Mouse (Mus musculus): Measurements from ENCODE around the gene Cnih4. TPM values are rescaled to one million over a fixed set of nuclear protein-coding genes. Genes with fewer than 3 reads are reported as not detected.

Gene Cnih4
- polyA plus RNA-seq, 1 experiment from 2014 or later, result 89.9 TPM

DNA sequence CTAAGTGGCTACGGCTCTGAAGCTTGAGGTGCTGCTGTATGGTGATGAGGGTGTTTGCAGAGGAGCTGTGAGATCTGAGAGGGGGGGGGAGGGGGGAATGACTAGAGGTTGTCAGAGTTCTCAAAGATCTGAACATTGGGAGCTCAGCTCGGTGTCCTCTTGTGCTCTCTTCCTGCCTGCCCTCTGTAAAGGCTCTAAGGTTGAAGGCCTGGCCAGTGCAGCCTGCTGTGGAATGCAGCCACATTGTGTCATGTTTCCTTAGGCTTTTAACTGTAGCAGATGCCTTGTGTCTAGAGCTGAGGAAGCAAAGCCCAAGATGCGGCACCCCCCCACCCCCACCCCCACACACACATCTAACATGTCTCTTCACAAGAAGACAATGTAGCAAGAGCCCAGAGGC is 23.9 kb downstream of the Cnih4 start:
- 86% methylated on average over 3 of the region's 3 CpGs for WGBS
- peaks cover 13% of the 10 kb centered on the region for H3K36me3 ChIP-seq (ENCODE audit: control insufficient read depth, insufficient read depth, low read length)
- H3K4me3 ChIP-seq (ENCODE audit: low read depth, low read length), result no peak overlapping the region

DNA sequence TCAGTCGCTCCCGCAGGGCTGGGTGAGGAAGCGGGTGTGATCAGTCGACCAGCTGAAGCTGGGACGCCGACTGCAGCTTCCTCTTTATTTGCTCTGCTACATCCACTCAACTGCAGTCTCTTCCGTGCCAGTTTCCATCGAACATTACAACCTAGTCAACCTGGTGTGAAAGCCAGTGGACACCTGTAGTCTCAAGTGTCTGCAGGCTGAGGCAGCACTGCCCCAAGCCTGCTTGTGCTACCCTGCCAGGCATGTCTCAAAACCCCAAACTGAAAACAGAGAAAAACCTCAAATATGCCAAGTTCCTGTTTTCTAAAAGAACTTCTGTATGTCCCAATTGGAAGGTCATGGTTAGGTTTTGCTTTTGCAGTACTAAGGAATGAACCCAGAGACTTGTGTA is 25.7 kb downstream of the Cnih4 start:
- H3K27ac ChIP-seq (ENCODE audit: low read depth, low read length), result no peak overlapping the region
- ATAC-seq (replicated peaks; ENCODE audit: low FRiP score), result no peak
- H3K9me3 ChIP-seq (ENCODE audit: control insufficient read depth, low read length), result no peaks in the 10 kb centered on the region
- peaks cover 4% of the 10 kb centered on the region; the same call in 1 of the 2 replicates for H3K36me3 ChIP-seq (ENCODE audit: control insufficient read depth, insufficient read depth, low read length)
- H3K27me3 ChIP-seq (ENCODE audit: control insufficient read depth, insufficient read depth, low read length), result no peaks in the 10 kb centered on the region
- no peak overlapping the region for H3K4me3 ChIP-seq (ENCODE audit: low read depth, low read length)
- no peak for DNase-seq (ENCODE audit: low spot score)
- H3K4me2 ChIP-seq (ENCODE audit: low read depth, low read length, severe bottlenecking), result no peak overlapping the region
- H3K4me1 ChIP-seq (replicated peaks; ENCODE audit: control insufficient read depth, insufficient read depth, low read length), result no peaks in the 10 kb centered on the region
- 94% methylated on average over 8 of the region's 8 CpGs for WGBS
- no peak overlapping the region for H3K9ac ChIP-seq (ENCODE audit: low read length)

More for the DNA sequence above, 23.9 kb downstream of the Cnih4 start:
- Histone ChIP-seq H3K4me2 (ENCODE audit: low read depth, low read length, severe bottlenecking) (no peak overlapping the region), H3K27ac (ENCODE audit: low read depth, low read length) (no peak overlapping the region), H3K9me3 (ENCODE audit: control insufficient read depth, low read length) (no peaks in the 10 kb centered on the region), H3K4me1 (replicated peaks; ENCODE audit: control insufficient read depth, insufficient read depth, low read length) (no peaks in the 10 kb centered on the region), H3K9ac (ENCODE audit: low read length) (no peak overlapping the region), H3K27me3 (ENCODE audit: control insufficient read depth, insufficient read depth, low read length) (no peaks in the 10 kb centered on the region)
- no peak for DNase-seq (ENCODE audit: low spot score)
- ATAC-seq (replicated peaks; ENCODE audit: low FRiP score), result no peak

DNA sequence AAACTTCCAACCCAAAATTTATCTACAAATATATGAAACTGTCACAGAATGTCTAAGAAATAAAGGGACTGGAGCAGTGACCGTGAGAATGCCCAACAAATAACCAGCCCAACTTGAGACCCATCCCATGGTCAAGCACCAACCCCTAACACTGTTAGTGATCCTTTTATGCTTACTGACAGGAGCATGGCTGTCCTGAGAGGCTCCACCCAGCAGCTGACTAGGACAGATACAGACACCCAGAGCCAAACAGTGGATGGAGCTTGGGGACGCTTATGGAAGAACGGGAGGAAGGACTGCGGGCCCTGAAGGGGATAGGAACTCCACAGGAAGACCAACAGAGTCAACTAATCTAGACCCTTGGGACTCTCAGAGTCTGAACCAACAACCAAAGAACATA is 44.4 kb downstream of the Cnih4 start:
- H3K9me3 ChIP-seq (ENCODE audit: control insufficient read depth, low read length), result no peaks in the 10 kb centered on the region
- ATAC-seq (replicated peaks; ENCODE audit: low FRiP score) (no peak), DNase-seq (ENCODE audit: low spot score) (no peak)
- H3K4me3 ChIP-seq (ENCODE audit: low read depth, low read length), result no peak overlapping the region
- H3K4me1 ChIP-seq (replicated peaks; ENCODE audit: control insufficient read depth, insufficient read depth, low read length), result no peaks in the 10 kb centered on the region
- WGBS, result 93% methylated on average over 4 of the region's 4 CpGs
- H3K36me3 ChIP-seq (ENCODE audit: control insufficient read depth, insufficient read depth, low read length), result peaks cover 15% of the 10 kb centered on the region
- no peak overlapping the region for H3K4me2 ChIP-seq (ENCODE audit: low read depth, low read length, severe bottlenecking)
- H3K27ac ChIP-seq (ENCODE audit: low read depth, low read length), result no peak overlapping the region
- H3K9ac ChIP-seq (ENCODE audit: low read length), result no peak overlapping the region
- no peaks in the 10 kb centered on the region for H3K27me3 ChIP-seq (ENCODE audit: control insufficient read depth, insufficient read depth, low read length)

DNA sequence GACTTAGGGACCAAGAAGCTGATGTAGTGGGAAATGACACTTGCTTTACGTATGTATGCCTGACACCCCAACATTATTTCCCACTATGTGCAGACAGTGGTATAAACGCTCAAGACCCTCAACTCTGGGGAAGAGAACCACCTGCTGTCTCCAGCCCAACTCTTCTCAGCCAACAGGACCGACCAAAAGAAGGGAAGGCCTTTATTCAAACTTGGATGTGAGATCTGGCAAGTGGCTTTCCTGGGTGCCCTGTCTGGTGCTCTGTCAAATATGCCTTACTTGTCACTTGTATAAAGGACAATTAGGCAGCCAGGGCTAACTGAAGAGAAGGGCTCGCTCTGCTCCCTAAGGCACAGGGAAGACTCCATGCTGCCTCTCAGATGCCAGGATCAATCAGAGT is 55.0 kb downstream of the Cnih4 start:
- Histone ChIP-seq H3K9ac (ENCODE audit: low read length) (no peak overlapping the region), H3K9me3 (ENCODE audit: control insufficient read depth, low read length) (no peaks in the 10 kb centered on the region), H3K4me3 (ENCODE audit: low read depth, low read length) (no peak overlapping the region), H3K4me2 (ENCODE audit: low read depth, low read length, severe bottlenecking) (no peak overlapping the region), H3K27me3 (ENCODE audit: control insufficient read depth, insufficient read depth, low read length) (no peaks in the 10 kb centered on the region), H3K36me3 (ENCODE audit: control insufficient read depth, insufficient read depth, low read length) (peaks cover 17% of the 10 kb centered on the region; the same call in 1 of the 2 replicates), H3K27ac (ENCODE audit: low read depth, low read length) (no peak overlapping the region), H3K4me1 (replicated peaks; ENCODE audit: control insufficient read depth, insufficient read depth, low read length) (no peaks in the 10 kb centered on the region)
- no peak for ATAC-seq (replicated peaks; ENCODE audit: low FRiP score)
- no peak for DNase-seq (ENCODE audit: low spot score)
- WGBS, result 92% methylated on average over 4 of the region's 4 CpGs

DNA sequence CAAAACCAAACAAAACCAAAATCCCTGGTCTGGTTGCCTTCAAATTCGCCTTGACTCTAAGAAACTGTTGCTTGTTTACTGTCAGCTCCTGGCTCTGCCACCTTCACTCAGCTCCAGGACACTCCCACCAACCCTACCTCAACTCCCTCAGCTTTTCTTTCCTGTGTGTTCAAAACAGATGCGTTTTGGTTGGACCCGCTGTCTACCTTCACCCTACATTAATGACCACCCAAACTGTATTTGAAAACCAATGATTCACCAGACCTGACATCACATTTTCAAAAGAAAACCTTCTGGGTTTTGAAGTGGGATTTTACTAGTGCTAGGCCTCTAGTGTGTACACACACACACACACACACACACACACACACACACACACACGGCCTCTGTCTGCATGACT is 65.7 kb downstream of the Cnih4 start:
- Histone ChIP-seq H3K27ac (ENCODE audit: low read depth, low read length) (no peak overlapping the region), H3K4me3 (ENCODE audit: low read depth, low read length) (peak overlapping the region; percentile 100), H3K4me2 (ENCODE audit: low read depth, low read length, severe bottlenecking) (peak overlapping the region; percentile 97), H3K9me3 (ENCODE audit: control insufficient read depth, low read length) (no peaks in the 10 kb centered on the region), H3K36me3 (ENCODE audit: control insufficient read depth, insufficient read depth, low read length) (no peaks in the 10 kb centered on the region), H3K27me3 (ENCODE audit: control insufficient read depth, insufficient read depth, low read length) (no peaks in the 10 kb centered on the region), H3K9ac (ENCODE audit: low read length) (peak overlapping the region; percentile 94), H3K4me1 (replicated peaks; ENCODE audit: control insufficient read depth, insufficient read depth, low read length) (peaks cover 5% of the 10 kb centered on the region; the same call in 1 of the 2 replicates)
- DNase-seq (ENCODE audit: low spot score) (no peak), ATAC-seq (replicated peaks; ENCODE audit: low FRiP score) (no peak)
- 21% methylated on average over 4 of the region's 4 CpGs for WGBS

- Histone ChIP-seq H3K4me3 (ENCODE audit: low read depth, low read length) (peak overlapping the region; percentile 100), H3K9ac (ENCODE audit: low read length) (peak overlapping the region; percentile 94), H3K27me3 (ENCODE audit: control insufficient read depth, insufficient read depth, low read length) (no peaks in the 10 kb centered on the region), H3K36me3 (ENCODE audit: control insufficient read depth, insufficient read depth, low read length) (no peaks in the 10 kb centered on the region), H3K4me1 (replicated peaks; ENCODE audit: control insufficient read depth, insufficient read depth, low read length) (peaks cover 5% of the 10 kb centered on the region; the same call in 1 of the 2 replicates), H3K27ac (ENCODE audit: low read depth, low read length) (peak overlapping the region; percentile 83), H3K4me2 (ENCODE audit: low read depth, low read length, severe bottlenecking) (peak overlapping the region; percentile 97), H3K9me3 (ENCODE audit: control insufficient read depth, low read length) (no peaks in the 10 kb centered on the region)
- ATAC-seq (replicated peaks; ENCODE audit: low FRiP score), result peak; percentile 40
- WGBS, result under 1% methylated on average over 47 of the region's 56 CpGs
- peak; percentile 73 for DNase-seq (ENCODE audit: low spot score)
These were observed 66.3 kb downstream of the Cnih4 start for GRCm38 (mm10) chr1:181210601-181211402.

- Histone ChIP-seq H3K9me3 (ENCODE audit: control insufficient read depth, low read length) (no peaks in the 10 kb centered on the region), H3K9ac (ENCODE audit: low read length) (peak overlapping the region; percentile 94), H3K4me2 (ENCODE audit: low read depth, low read length, severe bottlenecking) (peak overlapping the region; percentile 97), H3K27me3 (ENCODE audit: control insufficient read depth, insufficient read depth, low read length) (no peaks in the 10 kb centered on the region), H3K27ac (ENCODE audit: low read depth, low read length) (peak overlapping the region; percentile 83), H3K4me3 (ENCODE audit: low read depth, low read length) (peak overlapping the region; percentile 100), H3K4me1 (replicated peaks; ENCODE audit: control insufficient read depth, insufficient read depth, low read length) (peaks cover 5% of the 10 kb centered on the region; the same call in 1 of the 2 replicates), H3K36me3 (ENCODE audit: control insufficient read depth, insufficient read depth, low read length) (no peaks in the 10 kb centered on the region)
- WGBS, result under 1% methylated on average over 23 of the region's 72 CpGs
- ATAC-seq (replicated peaks; ENCODE audit: low FRiP score) (peak; percentile 51), DNase-seq (ENCODE audit: low spot score) (peak; percentile 78)
These were observed 67.0 kb downstream of the Cnih4 start for GRCm38 (mm10) chr1:181211403-181211919.

- Histone ChIP-seq H3K4me1 (replicated peaks; ENCODE audit: control insufficient read depth, insufficient read depth, low read length) (peaks cover 5% of the 10 kb centered on the region; the same call in 1 of the 2 replicates), H3K4me2 (ENCODE audit: low read depth, low read length, severe bottlenecking) (peak within 1 kb of the TSS; percentile 97), H3K4me3 (ENCODE audit: low read depth, low read length) (peak within 1 kb of the TSS; percentile 100), H3K9me3 (ENCODE audit: control insufficient read depth, low read length) (no peaks in the 10 kb centered on the region), H3K9ac (ENCODE audit: low read length) (peak within 1 kb of the TSS; percentile 94), H3K27me3 (ENCODE audit: control insufficient read depth, insufficient read depth, low read length) (no peaks in the 10 kb centered on the region), H3K36me3 (ENCODE audit: control insufficient read depth, insufficient read depth, low read length) (no peaks in the 10 kb centered on the region), H3K27ac (ENCODE audit: low read depth, low read length) (peak within 1 kb of the TSS; percentile 83)
- peak; percentile 95 for ATAC-seq (replicated peaks; ENCODE audit: low FRiP score)
- peak; percentile 92 for DNase-seq (ENCODE audit: low spot score)
- WGBS, result 2% methylated on average over 53 of the region's 54 CpGs
These were observed 67.6 kb downstream of the Cnih4 start, which contains the start of gene Wdr26 for GRCm38 (mm10) chr1:181211920-181212633. Wdr26 (minus strand) TSS chr1:181212001.
